ENCODE assay signal across 24 mouse cellular contexts in the genomic region with DNA sequence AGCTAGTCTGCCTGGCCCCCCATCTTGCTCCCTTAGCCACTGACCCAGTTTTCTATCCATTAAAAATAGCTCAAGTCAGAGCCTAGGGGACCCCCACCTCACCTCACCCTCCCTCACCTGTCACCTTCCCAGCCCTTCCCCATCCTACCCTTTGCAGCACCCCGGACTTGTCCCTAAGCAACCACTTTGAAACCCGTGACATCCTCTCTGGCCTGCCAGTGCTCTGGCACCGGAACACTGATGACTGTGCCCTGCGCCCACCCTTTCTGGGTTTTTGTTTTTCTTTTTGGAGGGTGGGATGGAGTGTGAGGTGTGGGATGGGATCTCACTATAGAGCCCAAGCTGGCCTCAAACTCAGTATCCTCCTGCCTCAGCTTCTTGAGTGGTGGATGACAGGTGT.
"Had no signal": no experiment of that assay in that cellular context is flagged by ENCODE, and none has a peak within 500 bp of the region (broad histone marks: within the 10 kb centered on the region; RNA-seq: fewer than 3 reads in every experiment).

No protein-coding gene starts in this region.

- DNase-seq: kidney, postnatal 10 days; kidney, postnatal 36 days; liver; lung, adult 18-20 months; lung, postnatal 10 days; lung, postnatal 36 days; right cerebral cortex, adult 18-20 months; right cerebral cortex, postnatal 14 days; right cerebral cortex, postnatal 4 days; thymus, adult 2 months; thymus, postnatal 14 days; thymus, postnatal 4 days had no signal

- H3K4me2 ChIP-seq: kidney, embryonic 15.5 days; limb, embryonic 13.5 days; liver, embryonic 12.5 days; liver, embryonic 15.5 days; lung, embryonic 15.5 days; midbrain, embryonic 12.5 days; midbrain, embryonic 15.5 days; neural tube, embryonic 12.5 days; neural tube, embryonic 15.5 days had no signal

- H3K36me3 ChIP-seq: kidney, embryonic 15.5 days; limb, embryonic 10.5 days; limb, embryonic 13.5 days; liver, embryonic 12.5 days; liver, embryonic 15.5 days; lung, embryonic 15.5 days; midbrain, embryonic 12.5 days had no signal

- H3K27ac ChIP-seq: kidney, embryonic 15.5 days; limb, embryonic 10.5 days; limb, embryonic 13.5 days; liver, embryonic 12.5 days; liver, embryonic 15.5 days; lung, embryonic 15.5 days; midbrain, embryonic 12.5 days; midbrain, embryonic 15.5 days; neural tube, embryonic 12.5 days; neural tube, embryonic 15.5 days; stomach, postnatal 0 days had no signal

- H3K4me1 ChIP-seq: liver, embryonic 12.5 days; liver, embryonic 15.5 days had no signal

- H3K9me3 ChIP-seq: kidney, embryonic 15.5 days; limb, embryonic 10.5 days; limb, embryonic 13.5 days; liver, embryonic 12.5 days; liver, embryonic 15.5 days; lung, embryonic 15.5 days; midbrain, embryonic 12.5 days; midbrain, embryonic 15.5 days; neural tube, embryonic 12.5 days; neural tube, embryonic 15.5 days had no signal

- H3K4me3 ChIP-seq: kidney, embryonic 15.5 days; limb, embryonic 10.5 days; limb, embryonic 13.5 days; liver, embryonic 12.5 days; liver, embryonic 15.5 days; lung, embryonic 15.5 days; megakaryocyte, embryonic 14.5 days; midbrain, embryonic 12.5 days; midbrain, embryonic 15.5 days; neural tube, embryonic 12.5 days; neural tube, embryonic 15.5 days had no signal

- H3K9ac ChIP-seq: kidney, embryonic 15.5 days; limb, embryonic 13.5 days; liver, embryonic 12.5 days; liver, embryonic 15.5 days; lung, embryonic 15.5 days; midbrain, embryonic 12.5 days; midbrain, embryonic 15.5 days; neural tube, embryonic 12.5 days; neural tube, embryonic 15.5 days had no signal

- ATAC-seq: liver, embryonic 12.5 days; midbrain, embryonic 15.5 days had no signal
